Mouse (Mus musculus) liver, embryonic 13.5 days (tissue): ENCODE measurements around the gene Tmem120b. TPM values are rescaled to one million over a fixed set of nuclear protein-coding genes. Genes with fewer than 3 reads are reported as not detected.

ENCODE experiments used
- ATAC-seq: fragments of 200-750 bp; cut with Nextera tagmentation; 2 replicates; pipeline ENCODE4 v1.8.0; 2017; ENCODE audit warnings: low read depth, mild to moderate bottlenecking, moderate number of reproducible peaks, moderate library complexity
- DNase-seq: peaks from one replicate; pipeline ENCODE4 v3.0.0; 2022
- H3K27ac ChIP-seq: fragments of 300-500 bp; sonication (generic); 2 replicates; pipeline ENCODE4 v1.5.1; 2015; ENCODE audit warnings: moderate library complexity, mild to moderate bottlenecking, inconsistent platforms
- H3K27me3 ChIP-seq: fragments of 300-500 bp; sonication (generic); 2 replicates; pipeline ENCODE4 v1.6.1; 2015; ENCODE audit warnings: mild to moderate bottlenecking, inconsistent platforms
- H3K36me3 ChIP-seq: fragments of 300-500 bp; sonication (generic); 2 replicates; pipeline ENCODE4 v1.6.1; 2015; ENCODE audit warnings: mild to moderate bottlenecking, inconsistent platforms
- H3K4me1 ChIP-seq: fragments of 300-500 bp; sonication (generic); replicated peaks from 2 replicates; pipeline ENCODE4 v1.6.1; 2015; ENCODE audit warnings: inconsistent platforms
- H3K4me2 ChIP-seq: fragments of 300-500 bp; sonication (generic); 2 replicates; pipeline ENCODE4 v1.6.1; 2015; ENCODE audit warnings: inconsistent platforms, mild to moderate bottlenecking, moderate library complexity
- H3K4me3 ChIP-seq: fragments of 300-500 bp; sonication (generic); replicated peaks from 2 replicates; pipeline ENCODE4 v1.5.1; 2015; ENCODE audit warnings: mild to moderate bottlenecking, inconsistent platforms
- H3K9ac ChIP-seq: fragments of 300-500 bp; sonication (generic); 2 replicates; pipeline ENCODE4 v1.6.1; 2015; ENCODE audit warnings: mild to moderate bottlenecking, inconsistent platforms
- H3K9me3 ChIP-seq: fragments of 300-500 bp; sonication (generic); replicated peaks from 2 replicates; pipeline ENCODE4 v1.6.1; 2016; ENCODE audit warnings: inconsistent platforms
- WGBS: fragments of 180-500 bp; shearing (Covaris S2); methylation state at CpG from one replicate; pipeline ENCODE4 v1.1.7; 2015; ENCODE audit not compliant: insufficient replicate concordance; 5-methylcytosine and 5-hydroxymethylcytosine counted together
- polyA plus RNA-seq: library from polyadenylated mRNA; unstranded; fragments of >200 nt; fragmentation: Nextera tagmentation; extraction: Ambion mirVana; gene quantifications from 2 replicates; pipeline ENCODE4 v1.2.1, GENCODE M21; 2015

Tmem120b gene
- polyA plus RNA-seq, 1 experiment from 2014 or later: 24.2 TPM

DNA sequence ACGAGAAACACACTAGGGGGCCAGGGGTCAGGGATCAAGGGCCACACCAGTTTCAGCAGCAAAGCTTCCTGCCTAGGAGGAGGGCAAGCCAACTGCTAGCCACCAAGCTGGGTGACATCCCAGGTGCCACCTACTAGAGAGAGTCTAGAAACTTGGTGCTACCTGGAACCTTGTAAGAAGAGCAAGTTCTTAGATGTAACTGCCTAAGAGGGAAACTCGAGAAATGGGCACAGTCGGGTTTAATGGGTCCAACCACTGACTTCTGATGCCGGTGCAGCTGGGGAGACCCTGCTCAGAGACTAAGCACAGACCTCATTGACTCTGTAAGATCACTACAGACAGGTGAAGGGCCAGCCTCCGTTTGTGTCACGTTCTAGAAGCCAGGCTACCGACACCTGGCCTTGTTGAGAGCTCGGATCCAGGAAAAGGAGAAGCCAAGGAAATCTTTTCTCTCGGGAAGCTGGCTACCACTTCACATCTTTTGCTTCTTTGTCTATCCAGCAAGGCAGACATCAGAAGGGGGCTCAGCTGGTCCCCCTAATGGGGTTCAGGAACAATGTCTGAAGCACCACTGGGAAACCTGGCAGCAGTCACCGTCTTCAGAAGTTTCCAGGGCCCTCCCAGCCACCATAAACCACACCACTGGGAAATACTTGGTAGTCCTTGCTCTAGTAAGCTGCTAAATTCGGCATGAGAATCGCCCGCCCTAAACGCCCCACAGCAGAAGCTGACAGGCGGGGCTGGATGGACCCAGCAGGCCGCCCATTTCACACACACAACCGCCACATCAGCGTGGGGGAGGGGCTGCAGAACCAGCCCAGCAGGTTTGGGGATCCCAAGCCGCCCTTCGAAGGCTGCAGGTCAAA, 69.1 kb downstream of the Tmem120b start:
- peaks cover 75% of the 10 kb centered on the region for H3K4me1 ChIP-seq
- H3K4me2 ChIP-seq: peak overlapping the region; percentile 100
- ATAC-seq (peak; percentile 19), DNase-seq (peak; percentile 84)
- H3K27me3 ChIP-seq: no peaks in the 10 kb centered on the region
- peak overlapping the region; percentile 100 for H3K27ac ChIP-seq
- no peaks in the 10 kb centered on the region for H3K9me3 ChIP-seq
- WGBS: 3% methylated on average over 20 of the region's 20 CpGs
- H3K4me3 ChIP-seq: peak overlapping the region; percentile 96
- H3K36me3 ChIP-seq: peaks cover 31% of the 10 kb centered on the region
- H3K9ac ChIP-seq: peak overlapping the region; percentile 100

DNA sequence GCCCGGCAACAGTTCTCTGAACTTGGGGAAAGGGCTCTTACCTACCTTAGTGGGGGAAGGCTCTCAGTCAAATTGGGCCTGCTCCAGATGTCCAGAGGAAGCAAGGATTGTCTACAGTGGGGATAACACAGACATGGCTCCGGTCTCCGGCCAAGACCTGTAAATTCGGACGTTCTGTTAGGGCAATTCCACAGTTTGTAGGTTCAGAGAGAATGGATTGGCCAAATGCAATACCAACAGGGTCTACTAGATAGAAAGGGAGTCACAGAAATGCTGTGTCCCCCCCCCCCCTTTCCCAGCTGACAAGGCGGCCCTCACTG, 69.7 kb downstream of the Tmem120b start:
- Histone ChIP-seq H3K9me3 (no peaks in the 10 kb centered on the region), H3K27ac (peak overlapping the region; percentile 100), H3K4me2 (peak overlapping the region; percentile 100), H3K9ac (peak overlapping the region; percentile 100), H3K36me3 (peaks cover 31% of the 10 kb centered on the region), H3K27me3 (no peaks in the 10 kb centered on the region), H3K4me3 (peak overlapping the region; percentile 96), H3K4me1 (peaks cover 69% of the 10 kb centered on the region)
- DNase-seq (no peak), ATAC-seq (no peak)
- 4% methylated on average over 6 of the region's 6 CpGs for whole genome bisulfite sequencing

DNA sequence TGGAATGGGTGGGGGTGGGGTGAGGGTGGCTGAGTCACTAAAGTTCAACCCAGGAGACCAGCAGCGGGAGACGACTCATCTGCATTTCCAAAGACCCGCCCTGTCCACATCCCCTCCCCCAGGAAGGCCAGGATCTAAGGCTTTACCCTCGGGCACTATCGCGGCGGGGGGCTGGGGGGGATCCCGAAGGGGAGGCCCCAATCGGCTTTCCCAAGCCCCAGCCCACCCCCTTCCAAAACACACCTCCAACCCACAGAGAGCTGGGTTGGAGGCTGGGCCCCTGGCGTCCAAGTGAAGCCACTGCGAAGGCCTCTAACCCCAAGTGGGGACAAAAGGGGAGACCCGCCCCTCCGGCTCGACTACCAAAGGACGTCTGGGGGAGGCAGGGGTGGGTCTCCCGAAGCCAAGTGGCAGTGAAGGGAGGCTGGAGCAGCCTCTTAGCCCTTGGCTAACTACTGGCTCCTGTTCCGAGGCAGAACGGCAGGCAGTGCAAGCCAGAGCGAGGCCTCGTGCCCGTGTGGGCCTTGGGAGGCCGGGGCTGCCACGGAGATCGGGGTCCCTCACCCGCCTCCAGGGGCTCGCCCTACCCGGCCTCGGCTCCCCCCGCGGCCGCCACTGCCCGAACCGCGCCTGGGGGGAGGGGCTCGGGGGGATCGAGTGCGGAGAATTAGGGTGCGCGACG, 70.2 kb downstream of the Tmem120b start:
- DNase-seq (peak; percentile 64), ATAC-seq (peak; percentile 49)
- Histone ChIP-seq H3K9me3 (no peaks in the 10 kb centered on the region), H3K4me3 (peak overlapping the region; percentile 96), H3K4me1 (peaks cover 69% of the 10 kb centered on the region), H3K9ac (peak overlapping the region; percentile 100), H3K27ac (peak overlapping the region; percentile 100), H3K36me3 (peaks cover 28% of the 10 kb centered on the region), H3K4me2 (peak overlapping the region; percentile 100), H3K27me3 (no peaks in the 10 kb centered on the region)
- under 1% methylated on average over 40 of the region's 40 CpGs for WGBS

DNA sequence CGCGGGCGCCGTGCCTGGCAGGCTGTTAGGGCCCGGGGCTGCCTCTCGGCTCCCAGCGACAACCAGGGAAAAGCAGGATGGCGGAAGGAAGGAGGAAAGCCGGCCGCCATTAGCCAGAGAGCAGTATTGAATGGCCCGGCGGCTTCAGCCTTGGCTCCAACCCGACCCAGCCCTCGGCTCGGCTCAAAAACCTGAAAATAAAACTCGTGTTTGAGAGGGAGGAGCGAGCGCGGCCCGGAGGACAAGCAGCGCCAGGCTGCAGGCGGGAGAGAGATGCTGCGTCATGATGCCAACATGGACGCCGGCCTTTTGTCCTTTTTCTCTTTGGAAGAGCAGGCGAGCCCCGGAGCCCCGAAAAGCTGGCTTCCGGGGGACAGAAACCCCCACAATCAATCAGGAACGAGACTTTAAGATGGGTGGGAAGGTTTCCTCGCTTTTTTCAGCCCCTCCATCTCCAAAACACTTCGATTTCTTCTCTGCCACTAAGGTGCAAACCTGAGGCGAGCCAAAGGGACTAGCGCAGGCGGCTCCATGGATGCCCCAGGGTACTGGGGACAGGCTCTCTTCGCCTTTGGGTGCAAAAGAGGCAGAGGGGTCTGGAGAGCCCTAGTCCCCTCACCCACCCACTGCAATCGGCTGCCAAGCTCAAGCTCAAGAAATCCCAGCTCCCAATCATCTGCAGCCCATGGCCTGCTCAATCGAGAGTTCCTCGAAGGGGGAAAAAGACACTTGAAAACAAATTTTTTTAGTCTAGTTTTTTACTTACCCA, 70.9 kb downstream of the Tmem120b start:
- H3K4me1 ChIP-seq: peaks cover 69% of the 10 kb centered on the region
- ATAC-seq: no peak
- no peaks in the 10 kb centered on the region for H3K27me3 ChIP-seq

DNA sequence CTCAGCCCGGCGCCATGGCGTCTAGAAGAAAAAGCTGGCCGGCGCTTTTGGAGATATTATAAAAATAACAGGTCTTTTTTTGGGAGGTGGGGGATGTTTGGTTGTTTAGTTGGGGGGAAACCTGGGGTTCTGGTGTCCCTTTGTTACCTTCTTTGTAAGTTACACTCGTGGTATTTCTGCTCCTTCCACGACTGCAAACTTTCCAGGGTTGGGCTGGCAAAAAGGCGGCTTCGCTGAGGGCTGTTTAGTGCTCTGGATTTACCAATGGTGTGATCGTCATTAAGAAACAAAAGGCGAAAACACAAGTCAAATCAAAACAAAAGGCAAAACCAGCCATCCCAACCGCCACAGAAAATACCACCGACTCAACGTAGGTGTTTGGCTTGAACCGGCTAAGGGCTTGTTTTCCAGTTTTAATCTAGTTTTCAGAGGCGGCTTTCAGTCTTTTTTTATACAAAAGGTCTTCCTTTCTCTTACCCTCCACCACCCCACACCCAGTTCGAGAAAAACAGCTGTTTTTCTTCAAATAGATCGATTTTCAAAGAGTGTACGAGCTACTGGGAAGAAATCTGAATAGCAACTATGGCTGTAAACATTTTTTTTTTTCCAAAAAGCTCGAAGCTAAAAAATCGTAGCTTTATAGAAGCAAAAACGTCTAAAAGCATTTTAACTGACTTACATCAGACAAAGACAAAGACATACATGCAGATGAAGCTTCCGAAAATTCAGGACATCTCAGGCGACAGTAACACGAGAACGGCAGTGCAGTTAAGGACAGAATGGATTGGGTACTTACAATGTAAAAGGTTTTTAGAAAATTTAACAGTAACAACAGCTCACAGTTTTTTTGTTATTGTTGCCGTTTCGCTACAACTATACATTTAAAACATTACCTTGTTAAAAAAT, 71.8 kb downstream of the Tmem120b start:
- peak overlapping the region; percentile 100 for H3K4me2 ChIP-seq
- DNase-seq (no peak), ATAC-seq (no peak)
- peak overlapping the region; percentile 100 for H3K27ac ChIP-seq
- H3K9ac ChIP-seq: peak overlapping the region; percentile 100
- H3K27me3 ChIP-seq: no peaks in the 10 kb centered on the region
- H3K4me1 ChIP-seq: peaks cover 69% of the 10 kb centered on the region
- H3K9me3 ChIP-seq: no peaks in the 10 kb centered on the region
- H3K4me3 ChIP-seq: peak overlapping the region; percentile 96
- H3K36me3 ChIP-seq: peaks cover 20% of the 10 kb centered on the region
- 2% methylated on average over 28 of the region's 28 CpGs for WGBS

More for the DNA sequence above, 70.9 kb downstream of the Tmem120b start:
- H3K27ac ChIP-seq: peak overlapping the region; percentile 100
- H3K4me2 ChIP-seq: peak overlapping the region; percentile 100
- peaks cover 23% of the 10 kb centered on the region for H3K36me3 ChIP-seq
- DNase-seq: peak; percentile 80
- H3K4me3 ChIP-seq: peak overlapping the region; percentile 96
- no peaks in the 10 kb centered on the region for H3K9me3 ChIP-seq
- peak overlapping the region; percentile 100 for H3K9ac ChIP-seq
- 1% methylated on average over 39 of the region's 39 CpGs for WGBS

DNA sequence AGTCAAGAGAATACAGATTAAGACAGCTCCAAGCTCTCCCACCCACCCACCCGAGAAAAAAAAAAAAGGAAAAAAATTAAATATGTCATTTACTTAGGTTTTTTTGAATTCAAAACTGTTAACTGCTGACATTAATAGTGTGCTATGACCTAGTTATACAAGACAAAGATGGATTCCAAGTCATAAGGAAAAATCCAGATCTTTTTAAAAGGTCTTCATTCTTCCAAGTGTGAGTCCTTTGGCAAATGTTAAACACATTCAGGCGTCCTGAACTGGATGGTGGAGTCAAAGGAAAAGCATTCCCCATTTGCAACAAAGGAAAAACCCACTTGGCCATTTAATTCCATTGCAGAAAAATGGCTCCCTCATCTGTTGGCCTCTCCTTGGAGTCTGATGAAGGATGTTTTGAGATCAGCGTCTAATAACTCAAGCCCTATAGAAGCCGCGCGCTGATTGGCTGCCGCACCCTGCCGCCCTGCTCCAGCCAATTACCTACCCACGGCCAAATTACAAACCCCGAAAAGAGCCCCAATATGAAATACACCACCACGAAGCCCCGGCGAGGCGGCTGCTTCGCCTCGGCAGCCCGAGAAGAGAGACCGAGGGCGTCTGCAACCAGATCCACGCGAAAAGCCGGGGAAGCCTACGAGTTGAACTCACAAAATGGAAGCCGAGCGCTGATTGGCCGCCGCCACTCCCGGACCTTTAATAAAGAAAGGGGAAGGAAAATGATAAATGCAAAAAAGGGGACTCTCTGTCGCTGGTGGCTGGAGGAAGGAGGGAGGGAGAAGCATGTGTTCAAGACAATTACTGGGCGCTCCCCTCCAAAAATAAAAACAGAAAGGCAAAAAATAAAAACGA, 72.7 kb downstream of the Tmem120b start:
- peak overlapping the region; percentile 100 for H3K4me2 ChIP-seq
- peak; percentile 47 for ATAC-seq
- DNase-seq: peak; percentile 90
- under 1% methylated on average over 31 of the region's 31 CpGs for WGBS
- H3K36me3 ChIP-seq: peaks cover 26% of the 10 kb centered on the region
- peak overlapping the region; percentile 100 for H3K27ac ChIP-seq
- no peaks in the 10 kb centered on the region for H3K27me3 ChIP-seq
- peaks cover 69% of the 10 kb centered on the region for H3K4me1 ChIP-seq
- H3K4me3 ChIP-seq: peak overlapping the region; percentile 96
- H3K9me3 ChIP-seq: no peaks in the 10 kb centered on the region
- peak overlapping the region; percentile 100 for H3K9ac ChIP-seq

DNA sequence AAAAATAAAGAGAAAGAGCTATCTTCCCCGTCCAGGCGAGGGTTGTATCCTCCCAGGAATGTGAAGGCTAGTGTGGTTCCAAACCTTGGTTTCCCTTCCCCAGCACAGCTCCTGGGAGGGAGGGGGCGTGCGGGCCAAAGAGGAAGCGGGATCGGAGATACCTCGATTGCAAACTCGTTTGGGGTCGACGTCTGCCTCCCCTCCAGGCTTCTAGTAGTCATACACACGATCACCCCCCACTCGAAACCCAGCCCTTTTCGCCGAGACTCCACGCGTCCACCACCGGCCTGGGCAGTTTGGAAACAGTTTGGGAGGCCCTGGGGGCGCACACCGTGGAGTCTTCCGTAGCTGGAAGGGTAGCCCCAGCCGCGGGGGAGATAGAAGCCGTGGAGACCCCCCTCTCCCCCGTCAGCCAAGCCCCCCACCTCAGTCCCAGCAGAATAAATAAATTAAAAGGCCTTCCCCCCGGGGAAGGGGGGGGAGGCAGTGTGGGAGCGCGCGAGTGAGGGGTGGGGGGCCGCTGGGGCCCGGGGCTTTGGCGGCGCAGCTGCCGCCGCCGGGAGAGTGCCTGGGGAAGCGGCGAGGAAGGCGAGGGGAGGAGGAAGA, 73.4 kb downstream of the Tmem120b start:
- peak; percentile 46 for DNase-seq
- H3K27ac ChIP-seq: peak overlapping the region; percentile 99
- peak overlapping the region; percentile 100 for H3K4me2 ChIP-seq
- no peak for ATAC-seq
- H3K4me3 ChIP-seq: peak overlapping the region; percentile 96
- H3K4me1 ChIP-seq: peaks cover 70% of the 10 kb centered on the region
- H3K36me3 ChIP-seq: peaks cover 33% of the 10 kb centered on the region
- WGBS: 0% methylated on average over 32 of the region's 38 CpGs
- peak overlapping the region; percentile 100 for H3K9ac ChIP-seq
- H3K27me3 ChIP-seq: no peaks in the 10 kb centered on the region
- no peaks in the 10 kb centered on the region for H3K9me3 ChIP-seq

DNA sequence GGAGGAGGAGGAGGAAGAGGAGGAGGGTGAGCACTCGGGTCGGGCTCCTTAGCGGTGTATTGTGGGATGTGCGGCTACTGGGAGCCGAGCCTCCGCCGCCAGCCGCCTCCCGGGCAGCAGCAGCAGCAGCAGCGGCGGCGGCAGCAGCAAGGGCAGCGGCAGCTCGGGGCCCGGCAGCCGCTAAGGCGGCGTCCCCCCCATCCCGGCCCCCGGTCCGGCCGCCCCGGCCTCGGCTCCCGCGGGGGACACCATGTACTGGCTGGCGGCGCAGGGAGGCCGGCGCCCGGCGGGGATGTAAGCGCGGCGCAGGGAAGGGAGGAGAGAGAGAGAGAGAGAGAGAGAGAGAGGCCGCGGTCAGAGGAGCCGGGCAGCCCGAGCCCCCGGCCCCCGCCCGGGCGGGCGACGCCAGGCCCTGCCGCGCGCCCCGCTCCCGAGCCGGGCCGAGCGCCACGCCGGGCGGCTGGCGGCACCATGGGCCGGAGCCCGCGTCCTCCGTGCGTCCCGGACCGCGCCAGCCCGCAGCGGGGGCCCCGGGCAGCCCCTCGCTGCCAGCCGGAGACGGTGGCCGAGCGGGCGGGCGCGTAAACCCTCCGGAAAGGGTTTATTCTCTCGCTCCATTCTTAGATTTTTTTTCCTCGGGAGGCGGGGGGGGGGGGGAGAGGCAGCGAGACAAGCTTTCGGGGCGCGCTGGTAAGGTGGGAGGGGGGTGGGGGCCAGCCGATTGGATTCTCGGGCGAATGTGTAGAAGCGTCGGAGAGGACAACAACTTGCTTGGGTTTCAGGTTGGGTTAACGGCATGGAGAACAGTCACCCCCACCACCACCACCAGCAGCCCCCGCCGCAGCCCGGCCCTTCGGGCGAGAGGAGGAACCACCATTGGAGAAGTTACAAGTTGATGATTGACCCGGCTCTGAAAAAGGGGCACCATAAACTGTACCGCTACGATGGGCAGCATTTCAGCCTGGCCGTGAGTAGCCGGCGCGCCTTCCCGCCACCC, 74.2 kb downstream of the Tmem120b start, which contains the start of gene Setd1b:
Setd1b (plus strand) TSS at position 33 of the 997 bp plus-strand sequence.
- Histone ChIP-seq H3K27ac (peak within 1 kb of the TSS; percentile 99), H3K4me3 (peak within 1 kb of the TSS; percentile 96), H3K9ac (peak within 1 kb of the TSS; percentile 100), H3K9me3 (no peaks in the 10 kb centered on the region), H3K36me3 (peaks cover 36% of the 10 kb centered on the region), H3K4me1 (peaks cover 70% of the 10 kb centered on the region), H3K4me2 (peak within 1 kb of the TSS; percentile 100), H3K27me3 (no peaks in the 10 kb centered on the region)
- DNase-seq (peak; percentile 67), ATAC-seq (peak; percentile 29)
- WGBS: under 1% methylated on average over 67 of the region's 103 CpGs
